Mouse (Mus musculus) right cerebral cortex, postnatal 10 days (tissue): ENCODE data around the gene Tmem169.

ENCODE experiments used
- DNase-seq, 2 experiments: peaks; one replicate each; pipeline ENCODE4 v3.0.0; 2021; ENCODE audit warnings: low spot score in 2 of 2

The Tmem169 gene

DNA sequence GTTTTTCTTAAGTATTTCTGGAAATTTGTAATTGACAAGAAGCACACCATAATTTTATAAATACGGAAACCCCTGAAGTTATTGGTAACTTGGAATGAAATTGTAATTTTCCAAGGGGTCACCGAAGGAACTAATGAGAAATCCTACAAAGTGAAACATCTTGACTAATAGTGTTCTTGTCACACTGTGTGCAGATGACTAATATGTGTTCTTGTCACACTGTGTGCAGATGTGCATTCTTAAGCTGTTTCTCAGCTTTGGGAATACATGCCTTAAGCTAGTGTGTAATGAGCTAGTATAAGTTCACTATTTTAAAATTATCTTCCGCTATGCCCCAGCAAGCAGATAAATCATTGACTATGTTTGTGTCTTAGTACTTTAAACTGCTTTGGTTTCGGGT is 39.1 kb downstream of the Tmem169 start:
- no peak for DNase-seq

DNA sequence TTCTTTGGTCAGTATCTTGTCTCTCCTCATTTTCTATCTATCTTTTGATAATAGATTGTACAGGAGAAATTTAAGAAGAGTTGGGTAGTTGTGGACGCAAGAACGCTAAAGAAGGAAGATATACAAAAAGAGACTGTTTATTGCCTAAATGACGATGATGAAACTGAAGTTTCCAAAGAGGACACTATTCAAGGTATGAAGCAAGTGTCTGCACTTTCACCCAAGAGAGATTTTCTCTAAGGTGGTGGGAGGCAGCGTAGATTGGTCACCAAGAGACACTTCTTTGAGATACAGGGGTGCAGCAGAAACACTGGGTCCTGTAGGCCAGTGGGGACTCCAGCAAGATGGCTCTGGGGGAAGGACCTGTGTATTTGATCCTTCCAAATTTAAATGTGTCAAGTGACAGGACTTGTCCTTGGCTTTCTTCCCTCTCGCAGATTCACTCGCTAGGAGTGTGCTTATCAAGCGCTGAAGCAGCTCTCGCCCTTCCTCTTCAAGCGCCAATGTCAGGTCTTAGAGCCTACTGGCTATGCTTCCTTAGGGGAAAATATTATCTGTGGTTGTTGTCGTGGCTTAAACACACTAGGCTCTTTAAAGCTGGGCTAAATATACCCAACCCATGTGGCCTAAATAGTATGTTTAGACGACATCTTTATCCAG is 42.1 kb downstream of the Tmem169 start:
- no peak for DNase-seq

DNA sequence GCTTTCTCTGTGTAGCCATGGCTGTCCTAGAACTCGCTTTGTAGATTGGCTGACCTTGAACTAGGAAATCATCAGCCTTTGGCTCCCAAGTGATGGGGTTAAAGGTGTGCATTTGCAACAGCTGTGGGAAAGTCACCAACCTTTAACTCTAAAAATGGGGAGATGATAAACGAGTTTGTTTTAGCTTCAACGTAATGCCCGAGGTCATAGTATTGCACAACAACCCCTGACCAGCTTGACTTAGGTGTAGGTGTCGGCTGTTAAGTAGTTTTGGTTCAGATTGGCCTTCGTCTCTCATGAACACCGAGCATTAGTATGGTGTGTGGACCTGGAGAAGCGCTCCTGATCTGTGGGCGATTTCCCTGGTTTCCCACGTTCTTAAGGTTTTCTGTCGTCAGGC is 50.6 kb downstream of the Tmem169 start:
- no peak for DNase-seq

- peak in 1 of 2 experiments; percentile 31 for DNase-seq
These were observed 52.6 kb downstream of the Tmem169 start for GRCm38 (mm10) chr1:72336780-72337179.

- DNase-seq, result no peak
These were observed 54.2 kb downstream of the Tmem169 start for GRCm38 (mm10) chr1:72338341-72338740.

DNA sequence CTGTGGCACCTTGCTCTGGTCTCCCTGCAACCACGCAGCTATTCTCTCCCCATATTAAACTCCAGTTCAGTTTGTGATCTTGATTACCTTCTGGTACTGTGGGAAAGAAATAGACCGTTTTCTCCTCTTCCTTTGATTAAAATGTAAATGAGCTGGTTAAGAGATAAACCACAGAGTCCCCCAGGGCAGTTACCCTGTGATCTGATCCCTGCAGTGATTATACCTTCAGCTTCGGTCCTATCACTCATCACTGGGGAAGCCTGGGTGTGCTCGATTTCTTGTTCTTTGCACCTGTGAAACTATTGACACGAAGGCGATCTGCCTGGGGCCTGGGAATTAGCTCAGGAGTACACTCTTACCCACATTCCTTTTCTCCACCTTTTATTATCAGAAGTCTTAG is 63.7 kb downstream of the Tmem169 start:
- DNase-seq, result no peak
